Mouse (Mus musculus) heart, adult 9 months (tissue): ENCODE results near the gene Mta3.

Experiments
- DNase-seq, 2 experiments: peaks; one replicate each; pipeline ENCODE4 v3.0.0; 2022; ENCODE audit warnings: low spot score in 2 of 2

Mta3 gene

GRCm38 (mm10) chr17:83810285-83810684, 104.3 kb downstream of the Mta3 start:
- DNase-seq: no peak

- DNase-seq: no peak
Observed at GRCm38 (mm10) chr17:83812200-83812944, 106.4 kb downstream of the Mta3 start.

- no peak for DNase-seq
Observed at GRCm38 (mm10) chr17:83813050-83813449, 107.1 kb downstream of the Mta3 start.

- no peak for DNase-seq
Observed at GRCm38 (mm10) chr17:83816996-83817395, 111.0 kb downstream of the Mta3 start.

- no peak for DNase-seq
Observed at GRCm38 (mm10) chr17:83819503-83819902, 113.5 kb downstream of the Mta3 start.

GRCm38 (mm10) chr17:83820701-83821100, 114.7 kb downstream of the Mta3 start:
- DNase-seq: no peak

GRCm38 (mm10) chr17:83821876-83822275, 115.9 kb downstream of the Mta3 start:
- DNase-seq: no peak

GRCm38 (mm10) chr17:83823835-83824234, 117.9 kb downstream of the Mta3 start:
- DNase-seq: no peak

GRCm38 (mm10) chr17:83829356-83829755, 123.4 kb downstream of the Mta3 start:
- DNase-seq: no peak

- no peak for DNase-seq
Observed at GRCm38 (mm10) chr17:83830616-83831292, 124.8 kb downstream of the Mta3 start.

- DNase-seq: no peak
Observed at GRCm38 (mm10) chr17:83834120-83834519, 128.2 kb downstream of the Mta3 start.

- DNase-seq: no peak
Observed at GRCm38 (mm10) chr17:83836048-83836447, 130.1 kb downstream of the Mta3 start.

GRCm38 (mm10) chr17:83837659-83838190, 131.8 kb downstream of the Mta3 start:
- no peak for DNase-seq

- no peak for DNase-seq
Observed at GRCm38 (mm10) chr17:83839132-83839531, 133.2 kb downstream of the Mta3 start.

GRCm38 (mm10) chr17:83841011-83841410, 135.0 kb downstream of the Mta3 start:
- no peak for DNase-seq

GRCm38 (mm10) chr17:83843780-83844179, 137.8 kb downstream of the Mta3 start:
- no peak for DNase-seq

- DNase-seq: no peak
Observed at GRCm38 (mm10) chr17:83845538-83845937, 139.6 kb downstream of the Mta3 start.

- no peak for DNase-seq
Observed at GRCm38 (mm10) chr17:83846301-83847021, 140.5 kb downstream of the Mta3 start.

- DNase-seq: no peak
Observed at GRCm38 (mm10) chr17:83847100-83847499, 141.1 kb downstream of the Mta3 start.

- no peak for DNase-seq
Observed at GRCm38 (mm10) chr17:83847815-83848214, 141.9 kb downstream of the Mta3 start, which contains the start of gene Haao. Haao (minus strand) TSS chr17:83847963.

GRCm38 (mm10) chr17:83848482-83848881, 142.5 kb downstream of the Mta3 start:
- no peak for DNase-seq

- no peak for DNase-seq
Observed at GRCm38 (mm10) chr17:83849081-83849675, 143.2 kb downstream of the Mta3 start.
